Mouse (Mus musculus): ENCODE measurements at regions not wholly inside any gene's neighbourhood (a gene's known extent, or its start where the extent isn't known, plus 50 kb on each side); places are given as distances from the start of the nearest gene placed in this dataset.

- DNase-seq, result no peak
These were observed 344.5 kb downstream of the Tmem38b start for GRCm38 (mm10) chr4:54170202-54170931.

- DNase-seq, result no peak
These were observed 358.4 kb downstream of the Tmem38b start for GRCm38 (mm10) chr4:54184213-54184612.

GRCm38 (mm10) chr4:54195734-54196133, 369.9 kb downstream of the Tmem38b start:
- no peak for DNase-seq

DNA sequence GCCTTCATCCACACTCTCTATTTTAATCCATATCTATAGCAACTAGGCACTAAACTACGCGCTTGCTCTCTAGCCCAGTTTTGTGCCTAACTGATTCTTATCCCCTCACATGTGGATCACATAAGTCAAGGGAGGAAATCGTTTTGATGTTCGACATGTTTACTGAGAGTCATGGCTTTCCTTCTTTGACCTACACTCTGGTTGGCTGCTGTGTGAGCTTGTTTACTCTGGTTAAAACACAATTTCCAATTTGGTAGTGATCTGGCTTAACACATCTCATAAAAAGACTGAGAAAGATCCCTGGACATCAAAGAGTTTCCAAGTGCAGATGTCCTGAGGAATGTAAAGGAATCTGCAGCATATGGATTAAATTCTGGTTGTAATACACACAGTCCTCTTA, 376.6 kb downstream of the Tmem38b start:
- no peak for DNase-seq

DNA sequence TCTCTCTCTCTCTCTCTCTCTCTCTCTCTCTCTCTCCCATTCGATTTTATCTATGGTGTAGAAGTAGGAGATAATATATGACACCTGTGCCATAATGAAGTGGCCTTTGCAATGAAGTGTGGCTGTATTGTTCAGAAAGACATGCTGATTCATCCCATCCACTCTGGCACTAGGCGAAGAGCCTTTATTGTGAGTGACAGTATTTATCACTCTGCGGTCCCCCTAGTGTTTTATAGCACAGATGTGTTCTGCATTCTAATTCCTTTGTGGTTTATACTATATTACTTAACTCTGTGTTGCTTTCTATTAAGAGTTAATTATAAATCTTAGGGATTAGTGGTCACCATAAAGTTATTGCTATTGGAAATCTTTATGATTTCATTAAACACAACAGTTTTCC, 398.7 kb downstream of the Tmem38b start:
- DNase-seq, result no peak
